Mouse (Mus musculus): Measurements from ENCODE around the gene Saxo1.
A peak's percentile ranks its signal among the peaks of the same experiment; 100 is the strongest.

GRCm38 (mm10) chr4:86555035-86555707 is 3.0 kb downstream of the Saxo1 start:
- TF ChIP-seq CTCF (IDR thresholded peaks at IDR 0.05) (peak; percentile 90), POLR2A (IDR thresholded peaks at IDR 0.05; ENCODE audit: insufficient read depth, low read depth, low read length) (no peak)

Data from heart, adult 2 months (tissue).